Mouse (Mus musculus): ENCODE measurements around the gene Foxk1.

GRCm38 (mm10) chr5:142461942-142462640 lies 60.8 kb downstream of the Foxk1 start:
- TF ChIP-seq POLR2A (IDR thresholded peaks at IDR 0.05; ENCODE audit: borderline replicate concordance, control insufficient read depth, low read depth, low read length), result no peak
- TF ChIP-seq CTCF (IDR thresholded peaks at IDR 0.05; ENCODE audit: control insufficient read depth, insufficient read depth, low read length), result no peak
